In the genomic region with DNA sequence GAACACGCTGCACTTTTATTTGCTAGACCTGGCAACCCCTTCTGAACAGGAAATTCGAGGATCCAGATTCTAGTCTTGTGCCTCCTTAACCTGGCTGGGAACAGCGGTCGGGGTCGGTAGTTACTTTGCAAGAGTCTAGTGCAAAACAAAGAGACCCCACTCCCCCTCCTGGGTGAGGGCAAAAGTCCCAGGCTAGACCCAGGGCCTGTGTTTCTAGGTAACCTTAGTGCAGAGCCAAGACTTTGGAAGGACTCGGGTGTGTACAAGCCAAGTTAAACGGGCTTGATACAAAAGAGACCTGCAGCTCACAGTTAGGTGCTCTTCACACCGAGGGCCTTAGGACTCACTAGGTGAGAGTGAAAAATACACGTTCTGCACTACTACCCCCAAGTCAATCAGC, we compare ENCODE assay signal across 8 mouse cellular contexts. TPM values are rescaled to one million over a fixed set of nuclear protein-coding genes. Genes with fewer than 3 reads are reported as not detected.
DNase-seq lines count a peak whose midpoint lies in the region; ATAC-seq and TF ChIP-seq lines count a peak whose summit lies in the region.

No protein-coding gene starts in this region.

- peak overlapping the region; percentile 38; the same call in 1 of the 2 replicates for H3K9ac ChIP-seq in ES-Bruce4 (ENCODE audit: low read depth, poor library complexity, severe bottlenecking)
- peak overlapping the region; percentile 53 for H3K9ac ChIP-seq in hindbrain, embryonic 11.5 days (ENCODE audit: low read depth, low read length)
- H3K9ac ChIP-seq in liver, embryonic 16.5 days (ENCODE audit: low read depth, low read length): no peak overlapping the region; the same call in 1 of the 2 replicates

- peak overlapping the region; percentile 77 for H3K4me3 ChIP-seq in gastrocnemius, adult 2 months
- H3K4me3 ChIP-seq in ES-Bruce4 (ENCODE audit: low read depth, low read length): peak overlapping the region; percentile 66; the same call in 1 of the 2 replicates
- H3K4me3 ChIP-seq in hindbrain, embryonic 11.5 days (ENCODE audit: low read depth, low read length): no peak overlapping the region
- no peak overlapping the region for H3K4me3 ChIP-seq in liver, embryonic 16.5 days (ENCODE audit: low read depth, low read length)

- no peak for TF ChIP-seq CTCF in gastrocnemius, adult 2 months (IDR thresholded peaks at IDR 0.05)
- TF ChIP-seq CTCF in ES-Bruce4 (IDR thresholded peaks at IDR 0.05; ENCODE audit: low read depth, low read length): no peak

- H3K4me2 ChIP-seq in hindbrain, embryonic 11.5 days (replicated peaks; ENCODE audit: low read depth, low read length): peak overlapping the region; percentile 68
- H3K4me2 ChIP-seq in liver, embryonic 16.5 days (ENCODE audit: low read depth, low read length): peak overlapping the region; percentile 68

- no peaks in the 10 kb centered on the region; the same call in 1 of the 2 replicates for H3K27me3 ChIP-seq in ES-Bruce4 (ENCODE audit: control insufficient read depth, insufficient read depth, low read length, poor library complexity, severe bottlenecking)
- H3K27me3 ChIP-seq in hindbrain, embryonic 11.5 days (ENCODE audit: control insufficient read depth, insufficient read depth, low read length): no peaks in the 10 kb centered on the region
- H3K27me3 ChIP-seq in liver, embryonic 16.5 days (ENCODE audit: control insufficient read depth, insufficient read depth, low read depth, low read length): no peaks in the 10 kb centered on the region; the same call in 1 of the 2 replicates

- peak overlapping the region; percentile 65 for H3K27ac ChIP-seq in gastrocnemius, adult 2 months
- no peak overlapping the region for H3K27ac ChIP-seq in ES-Bruce4 (ENCODE audit: insufficient read depth, low read length)
- no peak overlapping the region for H3K27ac ChIP-seq in hindbrain, embryonic 11.5 days (ENCODE audit: low read depth, low read length)
- H3K27ac ChIP-seq in liver, embryonic 16.5 days (ENCODE audit: low read length): no peak overlapping the region

- no peaks in the 10 kb centered on the region for H3K9me3 ChIP-seq in ES-Bruce4 (replicated peaks; ENCODE audit: control insufficient read depth, insufficient read depth, low read length, poor library complexity, severe bottlenecking)
- H3K9me3 ChIP-seq in hindbrain, embryonic 11.5 days (ENCODE audit: control insufficient read depth, low read length): no peaks in the 10 kb centered on the region
- H3K9me3 ChIP-seq in liver, embryonic 16.5 days (replicated peaks; ENCODE audit: control insufficient read depth, low read length): no peaks in the 10 kb centered on the region

- TF ChIP-seq POLR2A in ES-Bruce4 (IDR thresholded peaks at IDR 0.05; ENCODE audit: insufficient read depth, low read length): no peak

- DNase-seq in gastrocnemius, adult 2 months: no peak
- no peak for DNase-seq in gastrocnemius, postnatal 36 days
- DNase-seq in hindbrain, embryonic 11.5 days (ENCODE audit: low spot score): no peak
- no peak for DNase-seq in right cerebral cortex, postnatal 10 days (ENCODE audit: low spot score in 2 of 2)
- DNase-seq in thymus, postnatal 14 days: no peak

- ATAC-seq in hindbrain, embryonic 11.5 days (ENCODE audit: low FRiP score): no peak
- ATAC-seq in liver, embryonic 16.5 days (ENCODE audit: low read depth): no peak
- ATAC-seq in cerebellum, adult (ENCODE audit: insufficient number of reproducible peaks, low FRiP score, low TSS enrichment): no peak

- no peaks in the 10 kb centered on the region for H3K36me3 ChIP-seq in ES-Bruce4 (ENCODE audit: control insufficient read depth, insufficient read depth, low read length, poor library complexity, severe bottlenecking)
- no peaks in the 10 kb centered on the region for H3K36me3 ChIP-seq in hindbrain, embryonic 11.5 days (ENCODE audit: control insufficient read depth, insufficient read depth, low read length)
- H3K36me3 ChIP-seq in liver, embryonic 16.5 days (ENCODE audit: control insufficient read depth, insufficient read depth): no peaks in the 10 kb centered on the region

- intact Hi-C loops in gastrocnemius, adult 2 months (cut with DNase I): loop anchor here (5.0 kb wide), 1 partner anchor 50 kb away; no protein-coding TSS in a partner anchor
- intact Hi-C loops in gastrocnemius, postnatal 36 days (cut with DNase I): loop anchor here (5.0 kb wide), 1 partner anchor 200 kb away; no protein-coding TSS in a partner anchor

- H3K4me1 ChIP-seq in ES-Bruce4 (ENCODE audit: control insufficient read depth, insufficient read depth, low read length): no peaks in the 10 kb centered on the region
- H3K4me1 ChIP-seq in hindbrain, embryonic 11.5 days (replicated peaks; ENCODE audit: control insufficient read depth, insufficient read depth, low read length): no peaks in the 10 kb centered on the region
- peaks cover 2% of the 10 kb centered on the region for H3K4me1 ChIP-seq in liver, embryonic 16.5 days (ENCODE audit: control insufficient read depth, low read depth, low read length)

- 59% methylated on average over 9 of the region's 9 CpGs for WGBS in hindbrain, embryonic 11.5 days
- 54% methylated on average over 9 of the region's 9 CpGs for WGBS in liver, embryonic 16.5 days (ENCODE audit: insufficient replicate concordance)

- no peak for TF ChIP-seq EP300 in ES-Bruce4 (IDR thresholded peaks at IDR 0.05; ENCODE audit: insufficient read depth, low read depth, low read length)

RNA-seq across cellular contexts. Expression of gene Crebbp, which starts 53.7 kb away (rescaled TPM):
- total RNA-seq in gastrocnemius, adult 2 months (2021): 10 to 100 TPM; 40.5 to 41.6 TPM
- total RNA-seq in gastrocnemius, postnatal 36 days (2021): 10 to 100 TPM; 30.4 to 35.4 TPM
- polyA plus RNA-seq in ES-Bruce4 (2011; ENCODE audit: insufficient read depth, insufficient read length, low read depth, missing spikeins): 46.0 and 48.9 TPM in 2 replicates
- polyA plus RNA-seq in hindbrain, embryonic 11.5 days (2014; fragmentation: Nextera tagmentation; extraction: Ambion mirVana): 35.2 and 47.3 TPM in 2 replicates
- 8.0 and 8.7 TPM in 2 replicates for polyA plus RNA-seq in liver, embryonic 16.5 days (2015; fragmentation: Nextera tagmentation; extraction: Ambion mirVana)

Comparison
In these comparisons a context has a peak if more than half of its experiments do, and no peak if none do; other contexts are left out.
1. H3K4me3 ChIP-seq: peak in gastrocnemius, adult 2 months (single experiment) and ES-Bruce4 (single experiment); none in hindbrain, embryonic 11.5 days (single experiment) and liver, embryonic 16.5 days (single experiment).